Mouse (Mus musculus): ENCODE results near the gene Tppp. TPM values are rescaled to one million over a fixed set of nuclear protein-coding genes. Genes with fewer than 3 reads are reported as not detected.
"Not testable (repeated sequence)": the region's sequence is repeated elsewhere in the genome, so short reads cannot be mapped to it uniquely, and the experiment has no call there.

Gene Tppp
- polyA plus RNA-seq, 1 experiment from 2014 or later: 1.6 TPM

DNA sequence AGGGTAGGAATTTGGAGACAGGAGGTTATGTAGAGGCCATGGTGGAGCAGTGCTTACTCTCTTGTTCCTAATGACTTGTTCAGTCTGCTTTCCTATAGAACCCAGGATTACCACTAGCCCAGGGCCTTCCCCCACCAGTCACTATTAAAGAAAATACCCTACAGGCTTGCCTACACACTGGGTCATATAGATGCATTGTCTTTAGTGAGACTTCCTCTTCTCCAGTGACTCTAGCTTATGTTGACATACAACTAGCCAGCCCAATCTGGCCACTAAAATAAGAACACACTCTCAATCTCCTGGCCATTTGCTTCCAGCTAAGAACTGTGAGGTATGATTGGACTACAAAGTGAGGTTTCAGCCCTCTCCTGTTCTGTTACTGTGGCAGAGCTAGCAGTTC is 8.7 kb upstream of the Tppp start:
- Histone ChIP-seq H3K27me3 (no peaks in the 10 kb centered on the region), H3K4me2 (replicated peaks) (no peak overlapping the region), H3K27ac (replicated peaks) (no peak overlapping the region), H3K9me3 (replicated peaks) (no peaks in the 10 kb centered on the region), H3K9ac (no peak overlapping the region), H3K36me3 (no peaks in the 10 kb centered on the region), H3K4me1 (no peaks in the 10 kb centered on the region), H3K4me3 (replicated peaks) (no peak overlapping the region)
- ATAC-seq (ENCODE audit: insufficient number of reproducible peaks, low FRiP score, low TSS enrichment, low read depth): no peak

GRCm38 (mm10) chr13:74000961-74001360 is 8.2 kb upstream of the Tppp start:
- Histone ChIP-seq H3K9ac (no peak overlapping the region), H3K4me1 (no peaks in the 10 kb centered on the region), H3K27me3 (no peaks in the 10 kb centered on the region), H3K36me3 (no peaks in the 10 kb centered on the region), H3K9me3 (replicated peaks) (no peaks in the 10 kb centered on the region), H3K4me2 (replicated peaks) (no peak overlapping the region), H3K27ac (replicated peaks) (no peak overlapping the region), H3K4me3 (replicated peaks) (no peak overlapping the region)
- ATAC-seq (ENCODE audit: insufficient number of reproducible peaks, low FRiP score, low TSS enrichment, low read depth): no peak
- 73% methylated on average over 6 of the region's 6 CpGs for WGBS

DNA sequence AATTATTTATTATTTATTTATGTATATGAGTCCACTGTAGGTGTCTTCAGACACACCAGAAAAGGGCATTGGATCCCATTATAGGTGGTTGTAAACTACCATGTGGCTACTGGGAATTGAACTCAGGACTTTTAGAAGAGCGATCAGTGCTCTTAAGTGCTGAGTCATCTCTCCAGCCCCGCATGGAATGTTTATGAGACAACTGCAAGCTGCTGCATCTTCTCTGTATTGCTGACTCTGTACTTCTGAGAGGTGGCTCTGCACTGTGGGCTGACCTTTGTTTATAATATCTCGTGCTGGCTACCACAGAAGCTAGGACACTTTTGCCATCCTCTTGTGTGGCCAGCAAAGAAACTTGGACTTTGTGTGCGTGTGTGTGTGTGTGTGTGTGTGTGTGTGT is 7.7 kb upstream of the Tppp start:
- H3K9ac ChIP-seq: no peak overlapping the region
- 74% methylated on average over 4 of the region's 4 CpGs for WGBS
- H3K27ac ChIP-seq (replicated peaks): no peak overlapping the region
- H3K4me1 ChIP-seq: no peaks in the 10 kb centered on the region
- ATAC-seq (ENCODE audit: insufficient number of reproducible peaks, low FRiP score, low TSS enrichment, low read depth): no peak
- H3K9me3 ChIP-seq (replicated peaks): no peaks in the 10 kb centered on the region
- no peaks in the 10 kb centered on the region for H3K36me3 ChIP-seq
- no peak overlapping the region for H3K4me2 ChIP-seq (replicated peaks)
- H3K4me3 ChIP-seq (replicated peaks): no peak overlapping the region
- no peaks in the 10 kb centered on the region for H3K27me3 ChIP-seq

- not testable (repeated sequence) for H3K4me3 ChIP-seq (replicated peaks); H3K4me2 ChIP-seq (replicated peaks); H3K9me3 ChIP-seq (replicated peaks); H3K27ac ChIP-seq (replicated peaks); H3K36me3 ChIP-seq; H3K9ac ChIP-seq; ATAC-seq (ENCODE audit: insufficient number of reproducible peaks, low FRiP score, low TSS enrichment, low read depth)
- 90% methylated on average over 4 of the region's 4 CpGs for WGBS
- Histone ChIP-seq H3K4me1 (peaks cover 22% of the 10 kb centered on the region), H3K27me3 (peaks cover 21% of the 10 kb centered on the region)
Measured at GRCm38 (mm10) chr13:74006881-74007280, 2.3 kb upstream of the Tppp start.

DNA sequence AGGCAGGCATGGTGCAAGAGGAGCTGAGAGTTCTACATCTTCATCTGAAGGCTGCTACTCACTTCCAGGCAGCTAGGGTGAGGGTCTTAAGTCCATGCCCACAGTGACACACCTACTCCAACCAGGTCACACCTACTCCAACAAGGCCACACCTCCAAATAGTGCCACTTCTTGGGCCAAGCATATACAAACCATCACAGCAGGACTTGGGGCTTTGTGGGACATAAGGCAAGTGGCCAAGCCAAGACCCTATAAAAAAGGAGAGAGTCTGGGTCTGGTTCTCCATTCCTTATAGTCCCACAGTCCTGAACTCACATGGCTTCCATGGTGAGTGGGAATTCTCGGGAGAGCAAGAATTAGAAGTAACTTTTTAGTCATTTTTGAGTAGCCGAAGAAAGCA is 991 bp upstream of the Tppp start:
- not testable (repeated sequence) for H3K36me3 ChIP-seq; ATAC-seq (ENCODE audit: insufficient number of reproducible peaks, low FRiP score, low TSS enrichment, low read depth); H3K27ac ChIP-seq (replicated peaks); H3K4me3 ChIP-seq (replicated peaks); H3K9ac ChIP-seq; H3K9me3 ChIP-seq (replicated peaks)
- Histone ChIP-seq H3K4me2 (replicated peaks) (0 out of 2 replicates have a peak overlapping the region, but pooled peaks have one; percentile 95), H3K4me1 (peaks cover 22% of the 10 kb centered on the region), H3K27me3 (peaks cover 22% of the 10 kb centered on the region)
- 83% methylated on average over 2 of the region's 2 CpGs for WGBS

DNA sequence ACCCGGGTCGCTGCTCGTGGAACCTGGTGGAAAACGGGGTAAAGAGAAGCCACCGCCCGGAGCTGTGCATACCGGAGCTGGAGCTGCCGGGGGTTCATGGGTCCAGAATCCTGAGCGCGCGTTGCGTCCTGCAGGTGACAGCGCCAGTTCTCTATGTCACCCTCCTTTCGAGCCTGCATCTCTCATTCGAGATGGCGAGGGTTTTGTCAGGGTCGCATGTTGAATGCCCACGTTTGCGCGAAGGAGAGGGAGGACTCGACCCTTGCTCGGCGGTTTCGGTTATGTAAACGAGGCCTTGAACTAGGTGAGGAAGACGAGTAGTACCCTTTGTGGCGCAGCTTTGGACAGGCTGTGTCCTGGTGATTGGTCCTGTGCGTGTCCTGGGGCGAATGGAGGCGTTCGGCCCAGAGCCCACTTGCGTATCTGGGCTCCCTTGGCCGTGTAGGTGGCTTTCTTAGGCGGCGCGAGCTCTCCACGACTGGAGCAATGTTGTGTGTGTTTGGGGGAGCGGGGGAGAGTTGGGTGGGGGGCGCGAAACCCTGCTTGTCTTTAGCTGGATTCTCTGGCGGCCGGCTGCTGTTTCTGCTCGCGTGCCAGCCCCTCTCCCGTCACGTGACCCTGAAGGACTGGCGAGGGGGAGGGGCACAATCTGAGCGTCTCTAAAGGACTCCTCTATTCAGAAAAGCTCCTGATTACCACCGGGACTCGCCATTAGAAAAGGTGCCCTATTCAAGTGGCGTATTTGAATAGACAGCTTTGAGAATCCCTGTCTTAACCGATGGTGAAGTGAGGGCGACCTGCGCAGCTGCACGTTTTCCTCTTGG is 796 bp downstream of the Tppp start:
- WGBS: under 1% methylated on average over 55 of the region's 55 CpGs
- peaks cover 22% of the 10 kb centered on the region for H3K27me3 ChIP-seq
- H3K27ac ChIP-seq (replicated peaks): no peak overlapping the region
- H3K9me3 ChIP-seq (replicated peaks): no peaks in the 10 kb centered on the region
- peak overlapping the region; percentile 51 for H3K4me3 ChIP-seq (replicated peaks)
- H3K4me2 ChIP-seq (replicated peaks): peak overlapping the region; percentile 95
- no peak for ATAC-seq (ENCODE audit: insufficient number of reproducible peaks, low FRiP score, low TSS enrichment, low read depth)
- peak overlapping the region; percentile 16 for H3K9ac ChIP-seq
- peaks cover 22% of the 10 kb centered on the region for H3K4me1 ChIP-seq
- H3K36me3 ChIP-seq: no peaks in the 10 kb centered on the region

DNA sequence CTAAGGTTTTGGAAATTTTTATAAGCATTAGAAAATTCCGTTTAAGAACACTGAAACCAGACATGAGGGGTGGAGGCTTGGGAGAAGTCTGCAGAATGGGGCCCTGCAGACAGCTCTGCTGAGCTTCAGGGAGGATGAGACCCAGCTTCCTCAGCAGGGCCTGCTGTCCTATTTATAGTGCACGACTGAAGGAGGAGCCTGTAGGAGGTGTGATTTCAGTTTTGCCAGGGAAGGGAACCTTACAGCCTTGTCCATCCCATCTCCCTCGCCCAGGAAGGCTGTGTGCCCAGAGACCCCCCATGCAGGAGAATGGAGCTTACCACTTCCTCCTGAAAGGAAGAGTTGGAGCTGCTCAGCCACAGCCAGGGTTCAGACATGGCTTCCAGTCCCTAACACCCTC is 1.5 kb downstream of the Tppp start:
- Histone ChIP-seq H3K9me3 (replicated peaks) (no peaks in the 10 kb centered on the region), H3K27me3 (peaks cover 22% of the 10 kb centered on the region), H3K9ac (no peak overlapping the region), H3K27ac (replicated peaks) (no peak overlapping the region), H3K4me2 (replicated peaks) (peak overlapping the region; percentile 95), H3K4me3 (replicated peaks) (peak overlapping the region; percentile 51), H3K4me1 (peaks cover 22% of the 10 kb centered on the region), H3K36me3 (no peaks in the 10 kb centered on the region)
- no peak for ATAC-seq (ENCODE audit: insufficient number of reproducible peaks, low FRiP score, low TSS enrichment, low read depth)
- 17% methylated on average over 3 of the region's 3 CpGs for WGBS

GRCm38 (mm10) chr13:74015908-74016307 is 6.7 kb downstream of the Tppp start:
- 70% methylated on average over 4 of the region's 4 CpGs for WGBS
- no peak overlapping the region for H3K4me3 ChIP-seq (replicated peaks)
- no peak for ATAC-seq (ENCODE audit: insufficient number of reproducible peaks, low FRiP score, low TSS enrichment, low read depth)

GRCm38 (mm10) chr13:74017426-74017825 is 8.2 kb downstream of the Tppp start:
- 55% methylated on average over 4 of the region's 4 CpGs for WGBS
- H3K4me1 ChIP-seq: no peaks in the 10 kb centered on the region

More at GRCm38 (mm10) chr13:74015908-74016307, 6.7 kb downstream of the Tppp start:
- no peaks in the 10 kb centered on the region for H3K9me3 ChIP-seq (replicated peaks)
- H3K27ac ChIP-seq (replicated peaks): no peak overlapping the region
- no peak overlapping the region for H3K4me2 ChIP-seq (replicated peaks)
- H3K4me1 ChIP-seq: peaks cover under 1% of the 10 kb centered on the region; the same call in 1 of the 2 replicates
- peaks cover 10% of the 10 kb centered on the region for H3K27me3 ChIP-seq
- H3K36me3 ChIP-seq: no peaks in the 10 kb centered on the region
- no peak overlapping the region for H3K9ac ChIP-seq

DNA sequence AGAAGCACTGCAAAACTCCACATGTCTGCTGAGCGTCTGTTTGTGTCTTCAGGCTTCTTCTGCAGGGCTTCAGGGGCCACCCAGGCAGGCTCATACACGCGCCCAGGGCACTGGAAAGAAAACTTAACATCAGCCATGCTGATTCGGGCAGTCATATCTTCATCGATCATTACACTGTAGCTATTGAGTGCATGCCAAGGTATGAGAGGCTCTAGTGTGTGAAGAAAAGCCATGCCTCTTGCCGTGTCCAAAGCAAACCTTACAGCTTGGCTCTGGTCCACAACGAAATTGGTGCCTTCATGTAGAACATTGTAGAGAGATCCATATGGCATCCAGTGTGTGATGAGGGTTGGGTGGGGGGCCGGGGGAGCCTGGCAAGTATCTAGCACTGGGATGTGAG is 9.8 kb downstream of the Tppp start:
- not testable (repeated sequence) for H3K4me3 ChIP-seq (replicated peaks); H3K9ac ChIP-seq; ATAC-seq (ENCODE audit: insufficient number of reproducible peaks, low FRiP score, low TSS enrichment, low read depth); H3K27ac ChIP-seq (replicated peaks); H3K4me2 ChIP-seq (replicated peaks); H3K9me3 ChIP-seq (replicated peaks); H3K4me1 ChIP-seq; H3K27me3 ChIP-seq; H3K36me3 ChIP-seq
- 66% methylated on average over 8 of the region's 8 CpGs for WGBS

More at GRCm38 (mm10) chr13:74017426-74017825, 8.2 kb downstream of the Tppp start:
- Histone ChIP-seq H3K36me3 (no peaks in the 10 kb centered on the region), H3K9ac (no peak overlapping the region), H3K4me2 (replicated peaks) (no peak overlapping the region), H3K27ac (replicated peaks) (no peak overlapping the region), H3K4me3 (replicated peaks) (no peak overlapping the region), H3K9me3 (replicated peaks) (no peaks in the 10 kb centered on the region), H3K27me3 (no peaks in the 10 kb centered on the region)
- ATAC-seq (ENCODE audit: insufficient number of reproducible peaks, low FRiP score, low TSS enrichment, low read depth): no peak

DNA sequence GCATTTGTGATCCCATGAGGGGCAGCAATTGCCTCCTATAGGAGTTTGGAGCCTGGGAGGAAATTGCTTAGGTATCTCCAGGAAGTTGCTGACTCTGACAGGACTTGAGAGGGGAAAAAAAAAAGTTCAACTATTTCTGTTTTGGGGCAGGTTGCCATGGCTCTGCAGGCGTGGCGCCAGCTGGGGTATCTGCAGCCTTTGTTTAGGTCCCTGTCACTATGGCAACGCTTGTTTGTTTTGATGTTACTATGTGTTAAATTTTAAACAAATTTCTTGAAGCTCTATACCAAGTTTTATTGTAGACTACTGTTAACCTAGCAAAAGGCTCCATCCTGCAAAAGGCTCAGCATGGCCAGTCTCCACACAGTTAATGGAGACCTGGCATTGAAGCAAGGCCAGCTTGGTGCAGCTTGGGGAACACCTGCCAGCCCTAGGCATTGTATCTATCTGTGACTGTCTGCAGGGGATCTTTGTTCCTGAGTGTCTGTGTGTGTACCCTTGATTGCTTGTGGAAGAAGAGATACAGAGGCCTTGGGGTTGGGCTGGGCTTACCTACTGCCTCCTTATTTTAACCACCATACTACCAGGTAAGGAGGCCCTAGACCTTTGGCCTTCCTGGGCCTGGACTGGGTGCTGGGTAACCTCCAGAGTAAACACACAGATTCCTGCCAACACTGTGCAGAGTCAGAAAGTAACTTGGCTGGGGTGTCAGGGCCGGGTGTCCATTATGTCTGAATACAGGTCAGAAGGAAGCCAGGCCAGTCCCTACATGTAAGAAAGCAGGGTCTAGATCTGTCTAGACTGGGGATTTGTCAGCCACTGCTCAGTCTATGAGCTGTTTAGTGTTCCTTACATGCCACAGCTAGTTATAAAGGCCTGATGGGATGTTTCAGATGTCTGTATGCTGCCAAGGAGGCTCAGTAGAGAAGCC is 16.2 kb downstream of the Tppp start:
- WGBS: 67% methylated on average over 4 of the region's 4 CpGs
- Histone ChIP-seq H3K27ac (replicated peaks) (peak overlapping the region; percentile 49), H3K4me3 (replicated peaks) (no peak overlapping the region), H3K9me3 (replicated peaks) (no peaks in the 10 kb centered on the region), H3K27me3 (no peaks in the 10 kb centered on the region), H3K9ac (no peak overlapping the region), H3K4me1 (peaks cover 15% of the 10 kb centered on the region), H3K4me2 (replicated peaks) (no peak overlapping the region), H3K36me3 (no peaks in the 10 kb centered on the region)
- no peak; the same call in 1 of the 2 replicates for ATAC-seq (ENCODE audit: insufficient number of reproducible peaks, low FRiP score, low TSS enrichment, low read depth)
